Mouse (Mus musculus): ENCODE data around the gene Hint3.

DNA sequence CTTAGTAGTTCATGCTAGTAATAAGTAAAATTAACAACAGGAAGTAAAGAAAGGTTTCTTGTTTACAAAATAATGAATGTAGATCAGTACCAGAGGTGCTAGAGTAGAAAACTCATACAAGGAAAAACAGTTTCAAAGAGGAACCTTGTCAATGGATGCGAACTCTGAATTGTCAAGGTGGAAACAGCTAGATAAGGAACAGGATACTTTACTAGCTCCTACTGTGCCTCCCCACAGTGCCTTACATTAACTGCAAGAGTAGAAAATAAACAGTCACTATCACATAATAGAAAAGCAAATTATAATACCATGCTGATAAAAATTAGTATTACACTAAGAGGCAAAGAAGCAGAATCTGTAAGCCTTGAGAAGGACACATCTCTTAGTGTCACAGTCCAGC, 43.7 kb downstream of the Hint3 start:
- no peak for TF ChIP-seq EP300 (IDR thresholded peaks at IDR 0.05; ENCODE audit: low read depth)
- TF ChIP-seq CTCF (IDR thresholded peaks at IDR 0.05; ENCODE audit: low read depth) = no peak
